Mouse (Mus musculus): ENCODE measurements around the gene Unc13a.

The Unc13a gene

DNA sequence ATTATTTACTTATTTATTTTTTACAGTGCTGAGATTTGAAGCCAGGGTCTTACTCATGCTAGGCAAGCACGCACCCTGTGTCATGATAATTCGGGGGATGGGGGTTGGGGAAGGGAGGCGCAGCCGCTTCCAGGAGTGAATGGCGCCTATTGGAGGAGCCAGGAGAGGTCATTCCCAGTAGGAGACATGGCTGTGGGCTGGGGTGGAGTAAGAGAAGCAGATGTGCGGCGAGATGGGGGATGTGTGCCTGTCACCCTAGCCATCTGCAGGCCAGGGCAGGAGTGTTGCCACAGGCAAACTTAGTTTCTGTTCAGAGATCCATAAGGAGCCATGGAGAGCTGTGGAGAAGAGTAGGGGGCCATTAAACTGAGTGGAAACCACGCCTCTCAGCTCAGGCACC lies 16.1 kb upstream of the Unc13a start:
- no peak for DNase-seq (ENCODE audit: low spot score in 2 of 2)

DNA sequence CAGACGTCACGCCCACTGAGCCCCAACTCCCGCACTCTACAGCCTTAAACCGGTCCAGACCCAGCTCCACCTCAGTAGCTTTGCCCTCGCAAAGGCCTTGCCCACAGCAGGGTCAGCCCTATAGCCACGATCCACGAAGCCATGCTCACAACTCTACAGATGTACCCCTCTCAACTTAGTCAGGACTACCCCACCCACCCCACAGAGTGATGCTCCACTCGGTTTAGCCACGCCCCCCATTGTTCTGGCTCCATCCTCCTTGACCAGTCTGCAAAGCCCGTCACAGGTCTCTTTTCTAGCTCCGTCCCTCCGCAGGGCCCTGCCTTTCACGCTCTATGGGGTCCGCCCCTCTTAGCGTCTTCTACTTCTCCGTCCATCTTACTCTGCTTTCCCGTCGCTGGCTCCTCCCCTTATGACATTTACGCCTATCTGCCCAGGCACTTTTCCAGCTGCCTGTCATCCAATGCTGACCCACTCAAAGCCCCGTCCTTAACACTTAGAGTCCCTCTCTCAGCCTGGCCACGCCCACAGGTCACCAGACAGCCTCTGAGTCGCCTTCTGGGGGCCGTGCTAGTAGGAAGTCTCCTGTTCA lies 14.7 kb upstream of the Unc13a start:
- no peak for DNase-seq (ENCODE audit: low spot score in 2 of 2)

DNA sequence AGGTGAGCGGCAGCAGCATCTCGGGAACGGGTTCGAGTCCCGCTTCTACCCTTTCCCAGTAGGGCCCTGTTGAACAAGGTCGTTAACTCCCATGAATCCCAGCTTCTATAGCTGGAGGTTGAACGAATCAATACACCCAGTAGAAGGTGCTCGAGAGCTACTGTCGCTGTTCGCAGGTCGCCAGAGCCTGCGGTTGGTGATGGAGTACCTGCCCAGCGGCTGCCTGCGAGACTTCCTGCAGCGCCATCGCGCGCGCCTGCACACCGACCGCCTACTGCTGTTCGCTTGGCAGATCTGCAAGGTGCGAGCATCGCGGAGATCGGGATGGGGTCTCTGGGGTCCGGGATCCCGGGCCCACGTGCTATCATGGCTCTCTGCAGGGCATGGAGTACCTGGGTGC lies 14.0 kb upstream of the Unc13a start:
- no peak for DNase-seq (ENCODE audit: low spot score in 2 of 2)

DNA sequence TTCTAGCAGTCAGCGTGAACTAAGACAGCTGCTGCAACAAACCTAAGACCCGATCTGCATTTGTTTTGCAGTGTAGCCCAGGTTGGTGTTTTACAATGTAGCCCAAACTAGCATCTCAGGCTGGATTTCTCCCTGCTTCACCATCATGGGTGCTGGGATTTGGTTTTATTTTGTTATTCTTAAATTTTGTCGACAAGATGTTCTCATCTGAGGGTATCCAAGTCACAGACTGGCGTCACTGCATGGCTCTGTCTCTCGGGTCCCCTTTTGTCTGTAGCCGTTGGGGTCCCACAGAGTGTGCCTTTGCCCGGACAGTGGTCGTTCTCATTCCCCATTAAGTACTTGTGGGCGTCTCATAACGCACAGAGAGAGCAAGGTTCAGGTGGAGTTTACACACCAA lies 13.1 kb upstream of the Unc13a start:
- no peak for DNase-seq (ENCODE audit: low spot score in 2 of 2)

DNA sequence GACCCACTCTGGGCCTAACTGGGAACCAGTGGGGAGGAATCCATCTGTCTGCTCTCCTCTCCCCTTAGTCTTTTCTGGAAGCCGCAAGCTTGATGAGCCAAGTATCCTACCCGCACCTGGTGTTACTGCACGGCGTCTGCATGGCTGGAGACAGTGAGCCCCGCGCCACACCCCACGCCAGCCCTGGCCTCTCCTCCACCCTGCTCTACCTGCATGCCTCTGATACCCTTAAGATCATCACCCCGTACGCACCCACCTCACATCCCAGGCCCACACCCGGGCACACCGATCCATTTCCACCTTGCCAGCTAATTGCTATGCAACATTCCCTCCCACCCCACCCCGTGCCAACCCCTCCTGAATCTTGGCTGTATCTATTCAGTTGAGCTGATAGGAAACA lies 11.3 kb upstream of the Unc13a start:
- no peak for DNase-seq (ENCODE audit: low spot score in 2 of 2)

DNA sequence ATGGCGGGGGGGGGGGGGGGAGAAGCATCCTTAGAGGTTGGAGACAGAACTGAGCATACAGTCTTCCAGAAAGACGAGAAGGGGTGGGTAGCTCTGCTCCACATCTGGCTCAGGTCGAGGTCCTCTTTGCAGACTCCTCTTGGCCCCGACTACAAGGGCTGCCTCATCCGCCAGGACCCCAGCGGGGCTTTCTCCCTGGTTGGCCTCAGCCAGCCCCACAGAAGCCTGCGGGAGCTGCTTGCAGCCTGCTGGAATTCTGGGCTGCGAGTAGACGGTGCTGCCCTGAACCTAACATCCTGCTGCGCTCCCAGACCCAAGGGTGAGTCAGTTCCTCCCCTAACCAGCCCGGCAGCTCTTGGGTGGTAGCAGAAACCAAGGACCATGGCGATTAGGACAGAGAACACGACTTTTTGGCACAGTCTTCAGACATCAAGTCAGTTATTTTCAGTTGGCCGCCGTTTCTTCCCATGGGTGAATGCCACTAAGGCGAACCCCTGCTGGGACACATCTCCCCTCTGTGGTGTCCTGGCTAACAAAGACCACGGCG lies 9.9 kb upstream of the Unc13a start:
- DNase-seq (ENCODE audit: low spot score in 2 of 2) = no peak

DNA sequence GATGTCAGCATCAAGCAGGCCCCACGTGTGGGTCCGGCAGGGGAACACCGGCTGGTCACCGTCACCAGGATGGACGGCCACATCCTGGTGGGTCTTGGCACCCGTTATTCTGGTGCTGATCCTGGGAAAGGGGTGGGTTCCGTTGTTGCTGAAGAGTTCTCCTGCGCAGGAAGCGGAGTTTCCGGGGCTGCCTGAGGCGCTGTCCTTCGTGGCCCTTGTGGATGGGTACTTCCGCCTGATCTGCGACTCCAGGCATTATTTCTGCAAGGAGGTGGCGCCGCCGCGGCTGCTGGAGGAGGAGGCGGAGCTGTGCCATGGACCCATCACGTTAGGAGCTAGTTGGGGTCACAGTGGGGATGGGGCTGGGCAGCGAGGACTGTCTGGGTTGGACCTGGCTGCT lies 8.9 kb upstream of the Unc13a start:
- no peak for DNase-seq (ENCODE audit: low spot score in 2 of 2)

DNA sequence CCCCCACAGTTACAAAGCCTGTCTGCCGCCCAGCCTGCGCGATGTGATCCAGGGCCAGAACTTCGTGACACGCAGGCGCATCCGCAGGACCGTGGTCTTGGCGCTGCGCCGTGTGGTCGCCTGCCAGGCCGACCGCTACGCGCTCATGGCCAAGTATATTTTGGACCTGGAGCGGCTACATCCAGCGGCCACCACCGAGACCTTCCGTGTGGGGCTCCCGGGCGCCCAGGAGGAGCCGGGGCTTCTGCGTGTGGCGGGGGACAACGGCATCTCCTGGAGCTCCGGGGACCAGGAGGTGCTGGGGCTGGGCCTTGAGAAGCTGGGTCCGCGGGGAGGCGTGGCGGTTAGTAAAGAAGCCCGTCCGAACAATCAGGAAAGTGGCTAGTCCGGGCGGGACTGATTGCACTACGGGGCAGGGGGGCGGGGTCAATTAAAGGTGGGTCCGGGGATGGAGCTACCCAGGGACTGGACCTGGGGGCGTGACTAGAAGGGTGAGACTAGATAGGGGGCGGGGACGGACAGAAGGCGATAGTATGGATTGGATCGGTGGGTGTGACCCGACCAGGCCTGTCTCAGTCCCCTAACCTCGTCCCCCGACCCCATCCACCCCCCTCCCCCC lies 8.1 kb upstream of the Unc13a start:
- no peak for DNase-seq (ENCODE audit: low spot score in 2 of 2)

DNA sequence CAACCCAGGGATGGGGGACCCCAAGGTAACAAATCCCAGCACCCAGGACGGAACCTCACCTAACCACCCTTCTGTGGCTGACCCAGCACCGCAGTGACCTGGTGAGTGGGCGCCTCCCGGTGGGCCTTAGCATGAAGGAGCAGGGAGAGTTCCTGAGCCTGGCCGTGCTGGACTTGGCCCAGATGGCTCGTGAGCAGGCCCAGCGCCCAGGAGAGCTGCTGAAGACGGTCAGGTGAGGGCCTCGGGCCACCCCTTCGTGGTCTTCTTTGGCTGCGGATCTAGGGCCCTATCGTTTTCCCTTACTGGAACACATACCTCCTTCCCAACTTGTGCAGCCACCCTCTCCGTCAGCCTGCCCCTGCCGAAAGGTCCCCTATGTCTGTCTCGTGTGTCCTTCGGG lies 7.6 kb upstream of the Unc13a start:
- DNase-seq (ENCODE audit: low spot score in 2 of 2) = no peak

DNA sequence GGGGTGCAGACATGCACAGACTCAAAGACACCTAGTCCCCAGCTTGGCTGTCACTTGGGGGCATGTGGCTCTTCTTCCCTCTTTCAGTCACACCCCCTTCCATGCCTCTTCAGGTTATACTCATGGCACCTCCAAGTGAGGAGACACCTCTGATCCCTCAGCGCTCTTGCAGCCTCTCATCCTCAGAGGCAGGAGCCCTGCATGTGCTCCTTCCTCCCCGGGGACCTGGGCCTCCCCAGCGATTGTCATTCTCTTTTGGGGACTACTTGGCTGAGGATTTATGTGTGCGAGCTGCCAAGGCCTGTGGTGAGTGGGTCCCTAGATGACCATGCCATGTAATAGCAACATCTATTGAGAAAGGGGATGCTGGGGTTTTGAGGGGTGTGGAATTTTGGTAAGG lies 6.7 kb upstream of the Unc13a start:
- no peak for DNase-seq (ENCODE audit: low spot score in 2 of 2)

DNA sequence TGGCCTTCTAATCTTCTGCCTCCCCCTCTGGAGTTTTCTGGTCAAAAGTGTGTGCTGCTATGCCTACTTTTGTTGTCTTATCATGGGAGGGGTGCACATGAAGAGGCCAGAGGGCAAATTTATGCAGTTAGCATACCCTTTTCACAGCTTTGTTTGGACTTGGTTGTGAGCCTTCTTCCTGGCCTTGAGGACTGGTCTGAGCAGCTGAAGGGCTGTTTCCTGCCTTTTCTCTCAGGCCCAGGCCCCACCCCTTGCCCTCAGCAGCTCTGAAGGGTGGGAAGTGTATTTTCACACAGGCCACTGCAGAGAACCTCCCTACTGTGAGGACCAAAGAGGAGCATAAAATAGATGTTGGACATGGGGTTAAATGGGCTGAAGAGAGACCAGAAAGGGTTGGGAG lies 6.0 kb upstream of the Unc13a start:
- no peak for DNase-seq (ENCODE audit: low spot score in 2 of 2)

DNA sequence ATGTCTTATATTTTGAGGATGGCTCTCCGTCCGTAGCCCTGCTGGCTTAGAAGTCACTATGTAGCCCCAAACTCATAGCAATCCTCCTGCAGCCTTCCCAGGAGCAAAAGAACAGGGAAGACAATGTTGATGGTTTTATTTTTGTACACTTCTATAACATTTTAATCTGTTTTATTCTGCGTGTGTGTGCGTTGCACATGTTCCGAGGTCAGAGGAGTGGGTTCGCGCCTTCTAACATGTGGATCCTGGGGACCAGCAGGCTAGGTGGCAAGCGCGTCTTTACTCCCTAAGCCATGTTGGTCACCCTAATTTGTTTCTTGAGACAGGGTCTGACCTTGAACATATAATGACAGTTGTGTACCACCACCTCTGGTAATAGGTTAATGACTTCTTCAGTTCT lies 5.2 kb upstream of the Unc13a start:
- no peak for DNase-seq (ENCODE audit: low spot score in 2 of 2)

DNA sequence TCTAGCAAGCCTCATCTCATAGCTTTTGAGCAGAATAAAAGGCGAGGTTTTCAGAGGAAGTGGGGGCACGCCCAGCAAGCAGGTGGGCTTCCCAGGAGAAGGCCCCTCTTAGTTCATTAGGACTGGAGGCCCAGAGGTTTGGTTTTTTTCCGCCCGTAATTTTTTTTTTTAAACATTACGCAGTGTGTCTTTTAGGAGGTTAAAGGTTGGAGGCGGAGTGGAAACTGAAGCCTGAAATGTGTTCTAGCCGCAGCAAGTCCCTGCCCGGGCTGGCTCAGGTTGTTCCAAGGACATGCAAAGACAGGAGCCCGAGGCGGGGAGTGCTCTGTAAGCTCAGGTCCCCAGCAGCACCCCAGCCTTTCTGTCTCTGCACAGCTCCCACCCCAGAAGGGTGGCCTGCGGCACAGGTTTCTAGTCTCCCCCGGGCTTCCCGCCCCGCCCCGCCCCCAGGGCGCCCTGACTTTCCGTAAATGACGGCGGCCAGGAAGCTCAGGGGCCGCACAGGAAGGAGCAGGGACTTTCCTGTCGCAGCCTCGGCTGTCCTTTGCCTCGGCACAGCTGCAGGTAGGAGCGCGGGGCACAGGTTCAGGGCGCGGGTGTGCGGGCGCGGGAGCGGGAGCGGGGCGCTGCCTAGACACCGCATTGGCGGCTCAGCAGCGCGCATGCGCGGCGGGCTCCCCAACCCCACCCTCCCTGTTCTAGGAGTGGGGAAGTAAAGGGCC lies 4.6 kb upstream of the Unc13a start, which contains the start of gene Jak3:
Gene Jak3 (plus strand): TSS at position 277 of the 722 bp plus-strand sequence.
- DNase-seq (ENCODE audit: low spot score in 2 of 2) = peak; percentile 55 to 68

DNA sequence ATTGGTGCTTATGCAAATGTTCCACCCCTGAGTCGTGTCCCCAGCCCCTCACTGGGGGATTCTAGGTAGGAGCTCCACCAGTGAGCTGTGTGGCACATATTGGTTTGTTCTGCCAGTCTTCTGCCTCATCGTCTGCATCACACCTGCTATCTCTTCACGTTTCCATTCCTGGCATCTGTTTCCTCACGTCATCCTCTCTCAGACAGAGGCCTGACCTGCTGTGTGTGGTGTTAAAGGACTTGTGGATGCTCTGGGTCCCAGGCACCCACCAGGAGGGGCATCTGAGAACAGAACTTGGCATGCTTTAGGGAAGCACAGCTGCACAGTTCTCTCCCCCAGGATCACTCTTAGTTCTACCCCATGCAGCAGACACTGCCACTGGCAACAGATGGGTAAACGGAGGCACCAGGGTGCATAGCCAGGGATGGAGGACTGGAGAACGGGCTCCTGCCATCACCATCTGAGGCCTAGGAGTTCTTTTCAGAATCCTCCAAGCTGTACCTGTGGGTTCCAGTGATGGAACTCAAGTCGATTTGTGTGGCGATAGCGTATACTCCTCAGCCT lies 4.0 kb upstream of the Unc13a start:
- no peak for DNase-seq (ENCODE audit: low spot score in 2 of 2)

DNA sequence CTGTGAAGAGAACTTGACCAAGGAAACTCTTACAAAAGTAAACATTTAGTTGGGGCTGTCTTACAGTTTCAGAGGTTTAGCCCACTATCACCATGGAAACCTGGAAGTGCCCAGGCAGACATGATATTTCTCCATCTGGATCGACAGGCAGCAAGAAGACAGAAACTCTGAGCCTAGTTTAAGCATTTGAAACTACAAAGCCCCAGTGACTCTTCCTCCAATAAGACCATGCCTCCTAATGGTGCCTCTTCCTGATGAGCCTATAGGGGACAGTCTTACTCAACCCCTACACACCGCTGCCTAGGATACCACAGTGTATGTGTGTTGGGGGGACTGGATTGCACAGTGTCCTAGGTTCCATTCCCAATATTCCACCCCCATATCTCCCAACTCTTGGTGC lies 2.5 kb upstream of the Unc13a start:
- no peak for DNase-seq (ENCODE audit: low spot score in 2 of 2)

DNA sequence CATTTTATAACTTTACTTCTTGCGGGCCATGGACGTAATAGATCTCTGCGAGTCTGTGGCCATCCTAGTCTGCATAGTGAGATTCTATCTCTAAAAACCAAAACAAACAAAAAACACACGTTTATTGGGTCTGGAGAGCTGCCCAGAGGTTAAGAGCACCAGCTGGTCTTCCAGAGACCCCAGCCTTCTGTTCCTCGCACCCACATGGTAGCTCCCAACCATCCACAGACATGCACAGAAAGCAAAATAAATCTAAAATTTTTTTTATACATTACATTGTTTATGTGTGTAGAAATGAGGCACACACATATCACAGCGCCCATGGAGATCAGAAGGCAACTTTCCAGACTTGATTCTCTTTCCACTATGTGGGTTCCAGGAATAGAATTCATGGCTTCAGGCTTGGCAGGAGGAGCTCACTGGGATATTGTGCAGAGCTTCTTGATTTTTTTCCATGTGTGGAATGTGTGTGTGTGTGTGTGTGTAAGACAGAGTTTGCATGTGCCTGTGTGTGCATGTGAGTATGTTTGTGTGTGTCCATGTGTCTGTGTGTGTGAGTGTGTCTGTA lies 695 bp upstream of the Unc13a start:
- DNase-seq (ENCODE audit: low spot score in 2 of 2) = no peak

DNA sequence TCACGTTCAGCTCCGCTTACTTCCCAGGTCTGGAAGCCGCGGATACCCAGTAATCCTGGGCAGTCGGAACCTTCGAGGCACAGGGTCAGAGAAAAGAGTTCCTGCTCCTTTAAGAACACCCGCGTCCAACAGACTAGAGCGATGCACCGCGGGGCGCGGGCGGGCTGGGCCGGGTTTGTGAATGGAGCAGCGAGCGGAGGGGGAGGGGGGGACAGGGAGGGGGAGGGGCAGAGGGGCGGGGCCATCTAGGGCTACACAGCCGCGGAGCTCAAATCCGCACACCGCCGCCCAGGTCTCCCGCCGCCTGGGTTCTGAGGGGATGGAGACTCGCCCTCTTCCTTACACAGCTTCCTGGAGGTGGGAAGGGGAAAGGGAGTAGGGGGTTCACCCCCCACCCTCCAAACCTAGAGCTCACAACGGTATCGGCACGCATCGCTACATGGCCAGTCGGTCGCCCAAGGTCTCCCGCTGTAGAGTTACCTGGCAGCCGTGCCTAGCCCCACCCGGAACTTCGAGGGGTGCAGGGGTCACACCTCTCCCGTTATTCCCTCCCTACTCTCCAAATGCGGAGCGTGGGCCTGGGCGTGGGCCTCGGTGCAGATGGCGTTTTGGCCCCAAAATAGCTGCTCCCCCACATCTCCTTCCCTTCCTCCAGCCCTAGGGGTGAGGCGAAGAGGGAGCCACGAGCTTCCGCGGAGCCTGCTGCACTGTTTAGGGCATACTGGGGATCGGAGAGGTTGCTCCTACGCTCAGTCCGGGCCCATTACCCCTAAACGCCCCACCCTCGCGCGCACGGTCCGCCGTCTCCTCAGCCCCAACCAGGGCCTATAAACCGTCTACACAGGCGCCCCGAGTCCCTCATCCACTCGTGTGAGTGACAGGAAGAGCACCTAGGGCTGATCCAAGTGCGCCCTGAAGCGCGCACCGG lies 672 bp downstream of the Unc13a start:
- peak in 1 of 2 experiments; percentile 15 for DNase-seq (ENCODE audit: low spot score in 2 of 2)

DNA sequence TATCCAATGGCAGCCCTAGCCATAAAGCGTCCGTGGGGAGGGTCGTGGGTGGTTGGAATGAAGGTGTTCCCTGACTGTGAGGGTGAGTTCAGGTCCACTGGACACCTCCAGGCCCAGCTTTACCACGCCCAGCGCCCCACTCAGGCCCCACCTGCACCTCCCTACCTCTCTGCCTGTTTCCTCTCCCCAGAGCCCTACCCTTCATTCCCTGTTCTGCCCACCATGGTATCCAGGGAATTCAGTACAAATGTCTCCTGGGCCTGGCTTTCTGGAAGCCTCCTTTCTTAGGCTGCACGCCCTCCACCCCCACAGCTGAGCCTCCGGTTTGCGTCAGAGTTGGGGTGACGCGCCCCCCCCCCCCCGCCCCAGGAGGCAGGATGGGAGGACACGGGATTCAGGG lies 1.4 kb downstream of the Unc13a start:
- no peak for DNase-seq (ENCODE audit: low spot score in 2 of 2)

DNA sequence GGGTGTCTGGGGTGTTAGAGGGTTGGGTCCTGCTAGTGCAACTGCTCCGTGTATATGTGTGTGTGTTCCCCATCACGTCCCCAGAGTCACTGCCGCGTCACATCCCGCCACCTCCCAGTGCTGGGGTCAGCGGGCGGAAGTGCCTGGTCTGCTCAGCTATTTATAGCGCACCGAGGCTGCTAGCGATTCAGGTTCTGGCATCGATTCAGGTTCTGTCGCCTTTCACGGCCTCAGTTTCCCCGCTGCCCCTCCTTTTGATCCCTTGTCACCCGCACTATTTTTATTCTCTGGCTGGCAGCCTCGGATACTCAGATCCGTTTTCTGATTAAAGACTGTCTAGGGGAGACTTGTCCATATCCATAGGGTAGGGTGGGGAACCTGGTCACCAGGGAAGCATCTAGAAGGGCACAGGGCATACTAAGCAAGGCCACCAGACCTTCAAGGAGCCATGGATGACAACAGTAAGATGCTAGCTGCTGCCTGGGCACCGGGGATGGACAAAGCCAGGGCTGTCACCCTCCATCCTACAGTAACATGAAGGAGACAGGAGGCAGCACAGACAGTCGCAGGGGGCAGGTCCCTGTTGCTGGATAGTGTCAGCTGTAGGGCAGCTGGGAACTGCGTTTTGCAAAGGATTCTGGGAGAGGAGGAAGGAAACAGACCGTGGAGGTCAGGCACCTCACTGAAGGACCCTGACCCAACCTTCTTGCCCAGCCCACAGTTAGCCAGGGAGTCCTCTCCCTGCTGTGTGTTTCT lies 3.2 kb downstream of the Unc13a start:
- peak in 1 of 2 experiments; percentile 28 for DNase-seq (ENCODE audit: low spot score in 2 of 2)

DNA sequence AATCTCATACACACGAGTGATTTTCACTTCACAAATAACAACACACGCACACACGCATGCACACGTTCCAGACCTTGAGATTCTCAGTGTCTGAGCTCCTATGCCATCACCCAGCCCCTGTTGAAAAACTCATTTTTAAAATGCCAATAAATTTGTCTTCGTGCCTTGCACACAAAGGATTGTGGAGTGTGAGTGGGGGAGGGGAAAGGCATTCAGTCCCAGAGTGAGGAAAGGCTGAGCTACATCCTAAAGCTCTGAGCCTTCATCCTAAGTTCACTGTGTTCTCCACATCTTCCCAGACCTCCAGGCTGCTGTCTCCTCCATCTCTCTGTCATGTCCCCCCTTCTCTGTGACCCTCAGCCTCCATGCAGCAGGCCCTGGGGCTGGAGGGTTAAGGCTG lies 4.3 kb downstream of the Unc13a start:
- no peak for DNase-seq (ENCODE audit: low spot score in 2 of 2)

DNA sequence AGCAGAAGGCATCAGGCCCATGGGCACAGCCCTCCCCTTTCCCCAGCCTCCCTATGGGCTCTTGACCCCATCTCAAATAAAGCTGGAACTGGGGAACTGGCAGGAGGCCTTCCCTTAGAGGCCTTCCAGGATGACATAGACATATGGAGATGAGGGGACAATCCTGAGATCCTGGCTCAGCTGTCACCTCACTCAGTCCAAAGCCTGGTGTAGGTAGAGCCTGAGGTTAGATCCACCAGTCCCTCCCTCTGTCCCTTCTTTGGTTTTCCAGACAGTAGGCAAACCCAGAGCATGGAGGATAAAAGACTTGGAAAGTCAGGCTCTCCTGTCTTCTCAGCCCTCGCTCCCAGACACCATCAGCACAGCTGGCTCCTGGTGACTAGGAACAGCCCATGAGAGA lies 4.7 kb downstream of the Unc13a start:
- no peak for DNase-seq (ENCODE audit: low spot score in 2 of 2)
